Mouse (Mus musculus): Measurements from ENCODE around the gene Cmpk1.

Cmpk1 gene

GRCm38 (mm10) chr4:114946416-114946815, 40.6 kb downstream of the Cmpk1 start:
- intact Hi-C loops (cut with DNase I), result loop anchor here (2.0 to 5.0 kb wide), 3 partner anchors 30 to 299 kb away; no protein-coding TSS in a partner anchor

GRCm38 (mm10) chr4:114945021-114945420, 42.0 kb downstream of the Cmpk1 start:
- intact Hi-C loops (cut with DNase I), result loop anchor here (5.0 kb wide), 2 partner anchors 278 to 298 kb away; no protein-coding TSS in a partner anchor

- intact Hi-C loops (cut with DNase I), result no loop called here
Measured at GRCm38 (mm10) chr4:114942583-114942982, 44.5 kb downstream of the Cmpk1 start.

GRCm38 (mm10) chr4:114942112-114942511, 44.9 kb downstream of the Cmpk1 start:
- intact Hi-C loops (cut with DNase I), result no loop called here

GRCm38 (mm10) chr4:114941311-114941710, 45.7 kb downstream of the Cmpk1 start:
- intact Hi-C loops (cut with DNase I), result no loop called here

- intact Hi-C loops (cut with DNase I), result no loop called here
Measured at GRCm38 (mm10) chr4:114938248-114938647, 48.8 kb downstream of the Cmpk1 start.

GRCm38 (mm10) chr4:114937459-114938047, 49.5 kb downstream of the Cmpk1 start:
- intact Hi-C loops (cut with DNase I), result no loop called here

GRCm38 (mm10) chr4:114934188-114934587, 52.9 kb downstream of the Cmpk1 start:
- intact Hi-C loops (cut with DNase I), result no loop called here

- intact Hi-C loops (cut with DNase I), result no loop called here
Measured at GRCm38 (mm10) chr4:114932747-114933146, 54.3 kb downstream of the Cmpk1 start.

GRCm38 (mm10) chr4:114929155-114929554, 57.9 kb downstream of the Cmpk1 start:
- intact Hi-C loops (cut with DNase I), result no loop called here

GRCm38 (mm10) chr4:114925917-114926312, 61.1 kb downstream of the Cmpk1 start, which contains the start of gene Foxe3:
Gene Foxe3 (minus strand): TSS chr4:114926013.
- intact Hi-C loops (cut with DNase I), result no loop called here

GRCm38 (mm10) chr4:114924971-114925916, 61.8 kb downstream of the Cmpk1 start:
- intact Hi-C loops (cut with DNase I), result no loop called here

GRCm38 (mm10) chr4:114917091-114917490, 70.0 kb downstream of the Cmpk1 start:
- intact Hi-C loops (cut with DNase I), result loop anchor here (2.0 kb wide), 1 partner anchor 30 kb away; no protein-coding TSS in a partner anchor

- intact Hi-C loops (cut with DNase I), result loop anchor here (2.0 kb wide), 1 partner anchor 31 kb away; no protein-coding TSS in a partner anchor
Measured at GRCm38 (mm10) chr4:114916056-114916455, 71.0 kb downstream of the Cmpk1 start.

- intact Hi-C loops (cut with DNase I), result loop anchor here (5.0 kb wide), 2 partner anchors 246 to 266 kb away; no protein-coding TSS in a partner anchor
Measured at GRCm38 (mm10) chr4:114913594-114913962, 73.5 kb downstream of the Cmpk1 start.

- intact Hi-C loops (cut with DNase I), result loop anchor here (5.0 kb wide), 2 partner anchors 246 to 266 kb away; no protein-coding TSS in a partner anchor
Measured at GRCm38 (mm10) chr4:114912705-114913593, 74.1 kb downstream of the Cmpk1 start.

- intact Hi-C loops (cut with DNase I), result loop anchor here (5.0 kb wide), 2 partner anchors 243 to 263 kb away; no protein-coding TSS in a partner anchor
Measured at GRCm38 (mm10) chr4:114909602-114910484, 77.2 kb downstream of the Cmpk1 start.
